Mouse (Mus musculus): ENCODE measurements around the gene Olfr572. TPM values are rescaled to one million over a fixed set of nuclear protein-coding genes. Genes with fewer than 3 reads are reported as not detected.

Gene Olfr572
- polyA plus RNA-seq, 1 experiment from 2014 or later: not detected

DNA sequence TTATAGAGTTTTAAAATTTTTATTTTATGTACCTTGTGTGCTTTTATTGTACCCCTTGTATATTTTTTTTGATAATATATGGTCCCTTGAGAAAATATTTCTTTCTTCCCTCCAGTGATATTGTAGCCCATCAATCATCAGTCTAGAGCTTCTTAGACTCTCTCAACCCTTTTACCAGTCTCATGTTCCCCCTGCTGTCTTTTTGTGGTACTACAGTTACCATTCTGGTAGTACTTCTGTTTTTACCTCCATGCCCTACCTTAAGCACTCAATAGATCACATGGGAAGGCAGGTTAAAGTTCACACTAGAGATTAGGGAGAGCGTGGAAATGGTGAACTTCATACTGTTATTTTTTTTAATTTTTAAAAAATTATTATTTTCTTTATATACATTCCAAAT lies 4.6 kb upstream of the Olfr572 start:
- WGBS: 7% methylated on average over 1 of the region's 1 CpGs
- H3K4me3 ChIP-seq (ENCODE audit: low read depth, low read length): no peak overlapping the region
- no peaks in the 10 kb centered on the region for H3K27me3 ChIP-seq (ENCODE audit: control insufficient read depth, insufficient read depth, low read length)
- DNase-seq (ENCODE audit: low spot score): no peak
- peak; percentile 87 for TF ChIP-seq CTCF (IDR thresholded peaks at IDR 0.05; ENCODE audit: low read depth)
- TF ChIP-seq EP300 (optimal IDR thresholded peaks at IDR 0.05): no peak
- no peak overlapping the region for H3K27ac ChIP-seq (replicated peaks)
- no peaks in the 10 kb centered on the region for H3K4me1 ChIP-seq (replicated peaks; ENCODE audit: control insufficient read depth, insufficient read depth)
- H3K36me3 ChIP-seq (ENCODE audit: control insufficient read depth, insufficient read depth, low read length): no peaks in the 10 kb centered on the region
- 0 out of 2 replicates have a peak, but pooled peaks have one; percentile 54 for ATAC-seq (ENCODE audit: low FRiP score, low TSS enrichment)
- H3K9ac ChIP-seq (ENCODE audit: low read length): no peak overlapping the region
- no peak overlapping the region for H3K4me2 ChIP-seq (replicated peaks; ENCODE audit: low read depth)
- no peaks in the 10 kb centered on the region for H3K9me3 ChIP-seq (ENCODE audit: control insufficient read depth, low read length)

GRCm38 (mm10) chr7:102927105-102927504 lies 2.9 kb downstream of the Olfr572 start:
- Histone ChIP-seq H3K4me3 (ENCODE audit: low read depth, low read length) (no peak overlapping the region), H3K36me3 (ENCODE audit: control insufficient read depth, insufficient read depth, low read length) (no peaks in the 10 kb centered on the region), H3K27ac (replicated peaks) (no peak overlapping the region), H3K9me3 (ENCODE audit: control insufficient read depth, low read length) (no peaks in the 10 kb centered on the region), H3K4me1 (replicated peaks; ENCODE audit: control insufficient read depth, insufficient read depth) (no peaks in the 10 kb centered on the region), H3K9ac (ENCODE audit: low read length) (no peak overlapping the region), H3K4me2 (replicated peaks; ENCODE audit: low read depth) (no peak overlapping the region), H3K27me3 (ENCODE audit: control insufficient read depth, insufficient read depth, low read length) (no peaks in the 10 kb centered on the region)
- ATAC-seq (ENCODE audit: low FRiP score, low TSS enrichment): no peak
- WGBS: 61% methylated on average over 3 of the region's 3 CpGs
- no peak for DNase-seq (ENCODE audit: low spot score)
- no peak for TF ChIP-seq CTCF (IDR thresholded peaks at IDR 0.05; ENCODE audit: low read depth)
- TF ChIP-seq EP300 (optimal IDR thresholded peaks at IDR 0.05): no peak

DNA sequence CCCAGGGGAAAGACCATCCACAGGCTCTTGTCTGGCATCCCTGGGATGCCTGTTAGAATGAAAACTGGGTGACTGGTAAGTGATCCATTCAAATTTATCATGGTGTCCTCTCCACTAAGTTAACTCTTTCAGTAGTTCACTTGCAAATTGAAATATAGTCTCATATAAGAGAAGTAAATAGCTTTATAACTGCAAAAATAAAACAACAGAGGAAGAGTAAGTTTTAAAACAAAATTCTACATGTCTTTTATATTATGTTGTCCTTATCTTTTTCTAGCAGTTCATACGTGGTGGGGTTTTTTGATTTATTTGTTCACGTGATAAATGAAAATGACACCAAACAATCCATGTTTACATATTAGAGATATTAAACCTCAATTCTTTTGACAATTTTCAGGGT lies 18.3 kb downstream of the Olfr572 start, which contains the start of gene Olfr573-ps1:
Olfr573-ps1 (minus strand) TSS at position 101 of the 400 bp plus-strand sequence.
- H3K4me2 ChIP-seq (replicated peaks; ENCODE audit: low read depth): no peak within 1 kb of the TSS
- DNase-seq (ENCODE audit: low spot score): no peak
- no peaks in the 10 kb centered on the region for H3K36me3 ChIP-seq (ENCODE audit: control insufficient read depth, insufficient read depth, low read length)
- no peak for TF ChIP-seq EP300 (optimal IDR thresholded peaks at IDR 0.05)
- H3K4me1 ChIP-seq (replicated peaks; ENCODE audit: control insufficient read depth, insufficient read depth): no peaks in the 10 kb centered on the region
- no peak within 1 kb of the TSS for H3K9ac ChIP-seq (ENCODE audit: low read length)
- H3K27me3 ChIP-seq (ENCODE audit: control insufficient read depth, insufficient read depth, low read length): no peaks in the 10 kb centered on the region
- ATAC-seq (ENCODE audit: low FRiP score, low TSS enrichment): no peak
- WGBS: 64% methylated on average over 2 of the region's 2 CpGs
- no peak within 1 kb of the TSS for H3K4me3 ChIP-seq (ENCODE audit: low read depth, low read length)
- H3K9me3 ChIP-seq (ENCODE audit: control insufficient read depth, low read length): no peaks in the 10 kb centered on the region
- no peak within 1 kb of the TSS for H3K27ac ChIP-seq (replicated peaks)

DNA sequence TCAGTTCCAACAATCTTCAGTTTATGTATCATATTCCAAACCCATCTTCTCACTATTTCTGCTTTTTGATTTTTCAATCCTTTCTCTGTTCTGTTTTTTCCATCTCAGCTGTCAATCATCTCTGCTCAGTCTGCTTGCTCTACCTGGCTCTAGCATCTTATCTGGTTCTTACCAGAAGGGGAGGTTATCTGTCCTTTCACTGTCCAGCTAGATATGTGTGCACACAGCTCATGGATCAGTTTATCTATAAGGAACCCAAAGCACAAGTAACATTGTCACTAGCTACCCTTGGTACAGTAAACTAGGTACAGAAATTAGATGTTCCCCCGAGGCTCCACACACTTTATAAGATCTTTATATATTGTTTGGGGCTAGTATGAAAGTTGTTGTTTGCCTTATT lies 19.2 kb downstream of the Olfr572 start:
- DNase-seq (ENCODE audit: low spot score): no peak
- WGBS: 87% methylated on average over 1 of the region's 1 CpGs
- H3K9me3 ChIP-seq (ENCODE audit: control insufficient read depth, low read length): no peaks in the 10 kb centered on the region
- TF ChIP-seq EP300 (optimal IDR thresholded peaks at IDR 0.05): no peak
- TF ChIP-seq CTCF (IDR thresholded peaks at IDR 0.05; ENCODE audit: low read depth): no peak
- no peak overlapping the region for H3K9ac ChIP-seq (ENCODE audit: low read length)
- H3K4me2 ChIP-seq (replicated peaks; ENCODE audit: low read depth): no peak overlapping the region
- no peaks in the 10 kb centered on the region for H3K27me3 ChIP-seq (ENCODE audit: control insufficient read depth, insufficient read depth, low read length)
- no peak overlapping the region for H3K27ac ChIP-seq (replicated peaks)
- ATAC-seq (ENCODE audit: low FRiP score, low TSS enrichment): no peak
- no peaks in the 10 kb centered on the region for H3K36me3 ChIP-seq (ENCODE audit: control insufficient read depth, insufficient read depth, low read length)
- no peaks in the 10 kb centered on the region for H3K4me1 ChIP-seq (replicated peaks; ENCODE audit: control insufficient read depth, insufficient read depth)
- no peak overlapping the region for H3K4me3 ChIP-seq (ENCODE audit: low read depth, low read length)

- no peak within 1 kb of the TSS for H3K4me2 ChIP-seq (replicated peaks; ENCODE audit: low read depth)
- H3K36me3 ChIP-seq (ENCODE audit: control insufficient read depth, insufficient read depth, low read length): no peaks in the 10 kb centered on the region
- no peak for TF ChIP-seq CTCF (IDR thresholded peaks at IDR 0.05; ENCODE audit: low read depth)
- TF ChIP-seq EP300 (optimal IDR thresholded peaks at IDR 0.05): no peak
- H3K4me3 ChIP-seq (ENCODE audit: low read depth, low read length): no peak within 1 kb of the TSS
- ATAC-seq (ENCODE audit: low FRiP score, low TSS enrichment): no peak
- no peaks in the 10 kb centered on the region for H3K27me3 ChIP-seq (ENCODE audit: control insufficient read depth, insufficient read depth, low read length)
- no peak within 1 kb of the TSS for H3K27ac ChIP-seq (replicated peaks)
- DNase-seq (ENCODE audit: low spot score): no peak
- WGBS: 86% methylated on average over 1 of the region's 1 CpGs
- no peak within 1 kb of the TSS for H3K9ac ChIP-seq (ENCODE audit: low read length)
- no peaks in the 10 kb centered on the region for H3K9me3 ChIP-seq (ENCODE audit: control insufficient read depth, low read length)
- H3K4me1 ChIP-seq (replicated peaks; ENCODE audit: control insufficient read depth, insufficient read depth): no peaks in the 10 kb centered on the region
Measured at GRCm38 (mm10) chr7:102948167-102948566, 24.0 kb downstream of the Olfr572 start, which contains the start of gene Olfr574. Olfr574 (plus strand) TSS chr7:102948467.

GRCm38 (mm10) chr7:102950732-102951131 lies 26.5 kb downstream of the Olfr572 start:
- no peak for DNase-seq (ENCODE audit: low spot score)
- Histone ChIP-seq H3K4me1 (replicated peaks; ENCODE audit: control insufficient read depth, insufficient read depth) (no peaks in the 10 kb centered on the region), H3K4me3 (ENCODE audit: low read depth, low read length) (no peak overlapping the region), H3K4me2 (replicated peaks; ENCODE audit: low read depth) (no peak overlapping the region), H3K27ac (replicated peaks) (no peak overlapping the region), H3K9me3 (ENCODE audit: control insufficient read depth, low read length) (no peaks in the 10 kb centered on the region), H3K9ac (ENCODE audit: low read length) (no peak overlapping the region), H3K36me3 (ENCODE audit: control insufficient read depth, insufficient read depth, low read length) (no peaks in the 10 kb centered on the region), H3K27me3 (ENCODE audit: control insufficient read depth, insufficient read depth, low read length) (no peaks in the 10 kb centered on the region)
- WGBS: 31% methylated on average over 1 of the region's 1 CpGs
- TF ChIP-seq EP300 (optimal IDR thresholded peaks at IDR 0.05) (no peak), CTCF (IDR thresholded peaks at IDR 0.05; ENCODE audit: low read depth) (no peak)
- no peak for ATAC-seq (ENCODE audit: low FRiP score, low TSS enrichment)

All from stomach, postnatal 0 days (tissue).